Mouse (Mus musculus): Measurements from ENCODE around the gene Gm20388. TPM values are rescaled to one million over a fixed set of nuclear protein-coding genes. Genes with fewer than 3 reads are reported as not detected.

Gm20388 gene
- polyA plus RNA-seq, 1 experiment: 10.6 TPM

DNA sequence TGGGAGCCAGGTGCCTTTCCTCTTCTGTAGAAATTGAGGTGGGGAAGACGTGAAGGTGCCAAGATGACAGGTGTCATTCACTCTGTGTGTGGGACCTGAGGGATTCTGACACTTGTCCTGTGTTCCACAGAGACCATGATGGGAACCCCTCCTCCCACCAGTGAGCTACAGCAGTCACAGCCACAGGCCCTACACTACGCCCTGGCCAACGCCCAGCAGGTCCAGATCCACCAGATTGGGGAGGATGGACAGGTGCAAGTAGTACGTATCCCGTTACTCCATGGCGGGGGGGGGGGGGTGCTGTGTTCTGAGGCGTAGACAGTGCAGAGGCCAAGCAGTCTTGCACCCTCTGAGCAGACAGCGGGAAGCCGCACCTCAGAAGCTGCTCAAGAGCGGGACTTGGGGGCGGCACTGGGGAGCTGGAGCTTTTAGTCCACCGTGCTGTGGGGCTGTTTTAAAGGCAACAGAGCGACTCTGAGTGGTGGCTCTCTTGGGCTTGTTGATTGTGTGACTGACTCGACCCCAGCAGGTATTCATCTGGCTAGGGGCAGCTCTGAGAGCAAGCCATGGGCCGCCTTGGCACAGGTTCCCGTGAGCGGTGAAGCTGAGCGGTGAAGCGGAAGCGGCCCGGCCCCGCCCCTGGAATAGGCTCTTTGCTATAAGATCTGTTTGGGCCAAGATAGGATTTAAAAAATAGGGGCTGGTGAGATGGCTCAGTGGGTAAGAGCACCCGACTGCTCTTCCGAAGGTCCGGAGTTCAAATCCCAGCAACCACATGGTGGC, 2095.0 kb downstream of the Gm20388 start:
- no peak for TF ChIP-seq POLR2A (IDR thresholded peaks at IDR 0.05; ENCODE audit: borderline replicate concordance, control insufficient read depth, low read depth, low read length)
- no peak for TF ChIP-seq CTCF (IDR thresholded peaks at IDR 0.05; ENCODE audit: control insufficient read depth, insufficient read depth, low read length)
- H3K4me3 ChIP-seq (replicated peaks; ENCODE audit: control insufficient read depth, low read depth, low read length): no peak overlapping the region
- no peaks in the 10 kb centered on the region; the same call in 1 of the 2 replicates for H3K4me1 ChIP-seq (ENCODE audit: control insufficient read depth, insufficient read depth, low read length)
- no peak overlapping the region for H3K27ac ChIP-seq (ENCODE audit: control insufficient read depth, insufficient read depth, low read depth, low read length, poor library complexity)
- WGBS: 92% methylated on average over 25 of the region's 25 CpGs

- 71% methylated on average over 13 of the region's 13 CpGs for WGBS
- H3K4me3 ChIP-seq (replicated peaks; ENCODE audit: control insufficient read depth, low read depth, low read length): no peak overlapping the region
- no peak for TF ChIP-seq CTCF (IDR thresholded peaks at IDR 0.05; ENCODE audit: control insufficient read depth, insufficient read depth, low read length)
- no peak for TF ChIP-seq POLR2A (IDR thresholded peaks at IDR 0.05; ENCODE audit: borderline replicate concordance, control insufficient read depth, low read depth, low read length)
- H3K4me1 ChIP-seq (ENCODE audit: control insufficient read depth, insufficient read depth, low read length): no peaks in the 10 kb centered on the region; the same call in 1 of the 2 replicates
- no peak overlapping the region for H3K27ac ChIP-seq (ENCODE audit: control insufficient read depth, insufficient read depth, low read depth, low read length, poor library complexity)
Measured at GRCm38 (mm10) chr8:122006688-122007484, 2096.2 kb downstream of the Gm20388 start.

DNA sequence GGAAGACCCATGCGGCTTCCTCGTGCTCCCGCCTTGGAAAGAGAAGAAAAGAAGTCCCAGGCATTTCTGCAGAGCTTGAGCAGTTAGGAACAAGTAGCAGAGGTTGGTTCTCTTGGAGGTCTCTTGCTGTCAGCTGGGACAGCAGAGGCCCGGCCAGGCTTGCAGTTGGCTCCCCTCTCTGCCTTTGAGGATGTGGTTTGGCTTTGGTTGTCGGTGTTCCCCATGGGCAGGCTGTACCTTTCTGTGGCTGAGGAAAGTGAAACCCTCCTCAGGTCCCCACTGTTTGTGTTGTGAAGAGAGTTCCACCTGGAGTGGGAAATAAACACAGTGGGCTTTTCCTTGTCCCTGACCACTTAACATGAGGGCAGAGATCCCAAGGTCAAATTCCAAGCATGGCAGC, 2097.8 kb downstream of the Gm20388 start:
- Histone ChIP-seq H3K4me3 (replicated peaks; ENCODE audit: control insufficient read depth, low read depth, low read length) (no peak overlapping the region), H3K4me1 (ENCODE audit: control insufficient read depth, insufficient read depth, low read length) (no peaks in the 10 kb centered on the region; the same call in 1 of the 2 replicates), H3K27ac (ENCODE audit: control insufficient read depth, insufficient read depth, low read depth, low read length, poor library complexity) (no peak overlapping the region)
- WGBS: 28% methylated on average over 5 of the region's 5 CpGs
- TF ChIP-seq CTCF (IDR thresholded peaks at IDR 0.05; ENCODE audit: control insufficient read depth, insufficient read depth, low read length) (no peak), POLR2A (IDR thresholded peaks at IDR 0.05; ENCODE audit: borderline replicate concordance, control insufficient read depth, low read depth, low read length) (no peak)

- Histone ChIP-seq H3K4me1 (ENCODE audit: control insufficient read depth, insufficient read depth, low read length) (no peaks in the 10 kb centered on the region; the same call in 1 of the 2 replicates), H3K27ac (ENCODE audit: control insufficient read depth, insufficient read depth, low read depth, low read length, poor library complexity) (no peak overlapping the region), H3K4me3 (replicated peaks; ENCODE audit: control insufficient read depth, low read depth, low read length) (no peak overlapping the region)
- 87% methylated on average over 5 of the region's 5 CpGs for WGBS
- TF ChIP-seq POLR2A (IDR thresholded peaks at IDR 0.05; ENCODE audit: borderline replicate concordance, control insufficient read depth, low read depth, low read length): no peak
- no peak for TF ChIP-seq CTCF (IDR thresholded peaks at IDR 0.05; ENCODE audit: control insufficient read depth, insufficient read depth, low read length)
Measured at GRCm38 (mm10) chr8:122010638-122011037, 2100.0 kb downstream of the Gm20388 start.

DNA sequence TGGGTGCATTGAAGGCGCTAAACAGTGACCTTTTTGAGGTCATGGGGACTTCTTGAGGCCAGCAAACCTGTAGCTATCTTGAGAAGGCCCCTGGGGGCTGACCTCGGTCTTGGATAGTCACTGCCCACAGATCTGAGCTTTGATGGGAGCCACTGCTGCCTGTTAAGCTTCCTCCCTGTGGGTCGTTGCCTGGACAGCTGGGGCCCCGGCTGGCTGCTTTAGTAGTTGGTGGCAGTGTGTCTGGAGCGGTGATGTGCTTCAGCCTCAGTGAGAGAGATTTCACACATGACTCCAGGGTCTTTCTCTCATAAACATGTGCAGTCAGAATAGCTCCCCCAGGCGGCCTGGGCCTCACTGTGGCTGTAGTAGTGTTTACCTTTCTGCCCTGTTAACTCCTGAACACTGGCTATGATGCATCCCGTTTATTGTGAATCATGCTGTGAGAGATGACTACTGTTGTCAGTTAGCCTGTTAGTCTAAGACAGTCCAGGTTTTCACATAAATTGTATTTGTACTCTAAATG, 2100.5 kb downstream of the Gm20388 start:
- 66% methylated on average over 7 of the region's 7 CpGs for WGBS
- Histone ChIP-seq H3K4me1 (ENCODE audit: control insufficient read depth, insufficient read depth, low read length) (no peaks in the 10 kb centered on the region; the same call in 1 of the 2 replicates), H3K27ac (ENCODE audit: control insufficient read depth, insufficient read depth, low read depth, low read length, poor library complexity) (no peak overlapping the region), H3K4me3 (replicated peaks; ENCODE audit: control insufficient read depth, low read depth, low read length) (no peak overlapping the region)
- TF ChIP-seq CTCF (IDR thresholded peaks at IDR 0.05; ENCODE audit: control insufficient read depth, insufficient read depth, low read length) (no peak), POLR2A (IDR thresholded peaks at IDR 0.05; ENCODE audit: borderline replicate concordance, control insufficient read depth, low read depth, low read length) (no peak)

DNA sequence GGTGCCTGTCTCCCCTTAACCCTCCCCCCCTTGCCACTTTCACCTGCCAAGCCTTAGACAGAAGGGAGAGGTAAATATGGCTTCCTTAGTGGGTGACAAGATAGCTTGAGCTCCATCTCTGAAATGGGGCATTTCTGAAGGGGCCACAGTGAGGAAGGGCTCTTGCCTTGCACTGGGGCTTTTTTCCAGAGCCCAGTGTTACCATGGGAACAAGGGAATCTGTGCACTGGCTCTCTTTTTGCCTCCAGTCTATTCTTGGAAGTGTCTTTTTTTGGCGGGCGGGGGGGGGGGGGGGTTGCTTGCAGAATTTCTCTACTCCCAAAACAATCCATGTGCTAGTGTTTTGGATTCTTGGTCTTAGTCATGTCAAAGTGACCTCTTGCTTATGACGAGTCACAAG, 2104.0 kb downstream of the Gm20388 start:
- Histone ChIP-seq H3K27ac (ENCODE audit: control insufficient read depth, insufficient read depth, low read depth, low read length, poor library complexity) (no peak overlapping the region), H3K4me1 (ENCODE audit: control insufficient read depth, insufficient read depth, low read length) (peaks cover under 1% of the 10 kb centered on the region; the same call in 1 of the 2 replicates), H3K4me3 (replicated peaks; ENCODE audit: control insufficient read depth, low read depth, low read length) (no peak overlapping the region)
- TF ChIP-seq POLR2A (IDR thresholded peaks at IDR 0.05; ENCODE audit: borderline replicate concordance, control insufficient read depth, low read depth, low read length) (no peak), CTCF (IDR thresholded peaks at IDR 0.05; ENCODE audit: control insufficient read depth, insufficient read depth, low read length) (no peak)
- WGBS: 77% methylated on average over 3 of the region's 3 CpGs

DNA sequence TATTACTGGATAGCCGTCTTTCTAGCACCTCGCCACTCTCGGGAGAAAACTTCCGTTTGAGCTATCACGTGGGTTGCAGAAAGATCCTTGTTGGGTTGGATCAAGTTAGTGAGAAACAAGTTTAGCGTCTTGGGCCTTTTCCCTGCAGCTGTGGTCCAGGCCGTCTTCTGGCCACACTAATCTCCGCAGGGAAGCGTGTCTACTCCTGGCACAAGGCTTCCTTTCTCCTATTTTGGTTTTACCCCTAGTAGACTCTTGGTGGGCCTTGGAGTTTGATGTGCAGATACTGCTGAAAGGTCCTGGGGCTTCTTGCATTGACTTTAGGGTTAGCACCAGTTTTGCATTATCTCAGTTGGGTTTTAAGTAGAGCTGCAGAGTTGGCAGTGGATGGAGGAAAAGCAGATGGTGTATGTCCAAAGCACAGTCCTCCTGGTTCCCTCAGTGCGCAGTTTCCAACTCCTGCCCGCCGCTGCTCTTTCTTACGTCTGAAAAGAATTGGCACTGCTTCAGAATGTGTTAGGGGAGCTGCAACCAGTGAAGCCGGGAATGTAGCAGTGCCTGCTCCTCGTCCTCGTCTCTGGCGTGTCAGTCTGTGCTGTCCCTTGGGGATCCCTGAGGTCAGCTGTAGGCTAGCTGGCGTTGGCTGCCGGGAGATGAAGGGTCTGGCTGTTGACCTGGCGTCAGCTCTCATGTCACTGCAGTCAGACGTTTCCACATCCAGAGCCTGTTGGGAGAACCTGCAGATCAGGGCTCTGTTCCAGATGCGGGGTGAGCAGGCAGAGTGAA, 2107.6 kb downstream of the Gm20388 start:
- Histone ChIP-seq H3K4me1 (ENCODE audit: control insufficient read depth, insufficient read depth, low read length) (peaks cover 8% of the 10 kb centered on the region), H3K4me3 (replicated peaks; ENCODE audit: control insufficient read depth, low read depth, low read length) (no peak overlapping the region), H3K27ac (ENCODE audit: control insufficient read depth, insufficient read depth, low read depth, low read length, poor library complexity) (no peak overlapping the region)
- 92% methylated on average over 22 of the region's 22 CpGs for WGBS
- TF ChIP-seq POLR2A (IDR thresholded peaks at IDR 0.05; ENCODE audit: borderline replicate concordance, control insufficient read depth, low read depth, low read length) (no peak), CTCF (IDR thresholded peaks at IDR 0.05; ENCODE audit: control insufficient read depth, insufficient read depth, low read length) (no peak)

Measured in bone marrow, adult 2 months (tissue).